Mouse (Mus musculus) kidney, postnatal 0 days (tissue): Measurements from ENCODE around the gene Phkg2. TPM values are rescaled to one million over a fixed set of nuclear protein-coding genes. Genes with fewer than 3 reads are reported as not detected.
A peak's percentile ranks its signal among the peaks of the same experiment; 100 is the strongest.

ENCODE experiments used
- ATAC-seq: fragments of 200-750 bp; cut with Nextera tagmentation; replicated peaks from 2 replicates; pipeline ENCODE4 v1.8.0; 2017; ENCODE audit warnings: low read depth, moderate number of reproducible peaks, moderate TSS enrichment, moderate library complexity; ENCODE audit not compliant: low FRiP score
- DNase-seq: peaks from one replicate; pipeline ENCODE4 v3.0.0-alpha.2; 2016; ENCODE audit warnings: low spot score
- H3K27ac ChIP-seq: fragments of 300-500 bp; sonication (generic); 2 replicates; pipeline ENCODE4 v1.5.1; 2014; ENCODE audit warnings: mild to moderate bottlenecking
- H3K27me3 ChIP-seq: fragments of 300-500 bp; sonication (generic); 2 replicates; pipeline ENCODE4 v1.6.1; 2014; ENCODE audit warnings: low read length, mixed read lengths; ENCODE audit not compliant: insufficient read depth
- H3K36me3 ChIP-seq: fragments of 300-500 bp; sonication (generic); 2 replicates; pipeline ENCODE4 v1.6.1; 2014; ENCODE audit warnings: low read length, mixed read lengths; ENCODE audit not compliant: insufficient read depth
- H3K4me1 ChIP-seq: fragments of 300-500 bp; sonication (generic); replicated peaks from 2 replicates; pipeline ENCODE4 v1.6.1; 2014; ENCODE audit warnings: antibody characterized with exemption, low read length, mixed read lengths; ENCODE audit not compliant: insufficient read depth
- H3K4me2 ChIP-seq: fragments of 300-500 bp; sonication (generic); 2 replicates; pipeline ENCODE4 v1.6.1; 2014; ENCODE audit warnings: mild to moderate bottlenecking, low read length, moderate library complexity, mixed read lengths
- H3K4me3 ChIP-seq: fragments of 300-500 bp; sonication (generic); replicated peaks from 2 replicates; pipeline ENCODE4 v1.5.1; 2014; ENCODE audit warnings: low read depth, low read length
- H3K9ac ChIP-seq: fragments of 300-500 bp; sonication (generic); 2 replicates; pipeline ENCODE4 v1.6.1; 2014; ENCODE audit warnings: low read depth, low read length
- H3K9me3 ChIP-seq: fragments of 300-500 bp; sonication (generic); replicated peaks from 2 replicates; pipeline ENCODE4 v1.6.1; 2016; ENCODE audit warnings: low read length, inconsistent platforms, mixed read lengths
- CTCF ChIP-seq: IDR thresholded peaks from 2 replicates; pipeline ENCODE4 v1.5.1; 2016; ENCODE audit warnings: antibody characterized with exemption, low read depth, mild to moderate bottlenecking, moderate library complexity
- WGBS: fragments of 180-500 bp; shearing (Covaris S2); extraction: QIAGEN DNeasy Blood & Tissue Kit; methylation state at CpG from one replicate; pipeline ENCODE4 v1.1.7; 2014; 5-methylcytosine and 5-hydroxymethylcytosine counted together
- polyA plus RNA-seq: library from polyadenylated mRNA; unstranded; fragments of >200 nt; fragmentation: Nextera tagmentation; extraction: Ambion mirVana; gene quantifications from 2 replicates; pipeline ENCODE4 v1.2.1, GENCODE M21; 2015

The Phkg2 gene
- polyA plus RNA-seq, 1 experiment from 2014 or later: 28.8 TPM

DNA sequence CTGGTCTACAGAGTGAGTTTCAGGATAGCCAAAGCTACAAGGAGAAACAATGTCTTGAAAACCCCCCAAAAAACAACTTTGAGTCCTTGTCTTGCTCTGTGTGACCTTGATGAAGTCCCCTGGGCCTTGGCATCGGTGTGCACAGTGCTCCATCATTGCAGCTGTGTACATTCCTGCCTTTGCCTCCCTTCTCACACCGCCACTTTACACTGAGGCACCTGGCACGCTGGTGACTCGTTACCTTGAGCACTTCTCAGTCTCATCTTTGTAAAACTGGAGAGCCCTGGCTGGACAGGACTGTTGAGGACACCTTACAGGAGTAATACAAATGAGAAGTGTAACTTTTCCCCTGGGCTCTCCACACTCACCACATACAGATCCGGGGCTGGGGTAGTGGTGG is 14.1 kb downstream of the Phkg2 start:
- no peak for TF ChIP-seq CTCF
- peaks cover 5% of the 10 kb centered on the region; the same call in 1 of the 2 replicates for H3K4me1 ChIP-seq
- H3K4me3 ChIP-seq: peak overlapping the region; percentile 82; the same call in 1 of the 2 replicates
- H3K9ac ChIP-seq: peak overlapping the region; percentile 43; the same call in 1 of the 2 replicates
- no peaks in the 10 kb centered on the region for H3K9me3 ChIP-seq
- H3K36me3 ChIP-seq: peaks cover 36% of the 10 kb centered on the region
- H3K27me3 ChIP-seq: no peaks in the 10 kb centered on the region
- WGBS: 52% methylated on average over 5 of the region's 5 CpGs
- H3K27ac ChIP-seq: no peak overlapping the region
- ATAC-seq (no peak), DNase-seq (no peak)
- H3K4me2 ChIP-seq: peak overlapping the region; percentile 85

GRCm38 (mm10) chr7:127588011-127588871 is 15.1 kb downstream of the Phkg2 start, which contains the start of the genes Ccdc189 and Rnf40:
Gene Ccdc189, minus strand, starts transcription at chr7:127588595.
Gene Rnf40, plus strand, starts transcription at chr7:127588767.
- WGBS: under 1% methylated on average over 50 of the region's 50 CpGs
- H3K9ac ChIP-seq: peak within 1 kb of the TSS; percentile 82

DNA sequence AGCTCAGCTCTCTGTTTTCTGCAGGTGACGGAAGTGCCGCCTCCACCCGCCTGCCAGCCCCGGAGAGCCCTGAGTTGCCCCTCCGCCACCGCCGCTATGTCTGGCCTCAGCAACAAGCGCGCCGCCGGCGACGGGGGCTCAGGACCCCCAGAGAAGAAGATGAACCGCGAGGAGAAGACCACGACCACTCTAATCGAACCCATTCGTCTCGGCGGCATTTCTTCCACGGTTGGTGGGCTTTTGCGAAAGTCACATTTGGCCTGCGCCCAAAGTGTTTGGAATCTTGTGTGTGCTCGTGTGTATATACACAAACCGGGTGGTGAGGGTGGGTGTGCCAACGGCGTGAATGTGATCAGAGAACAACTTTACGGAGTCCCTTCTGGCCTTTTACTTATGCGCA is 15.8 kb downstream of the Phkg2 start:
- Histone ChIP-seq H3K4me3 (peak overlapping the region; percentile 82), H3K27ac (peak overlapping the region; percentile 67; the same call in 1 of the 2 replicates), H3K36me3 (peaks cover 36% of the 10 kb centered on the region), H3K4me2 (peak overlapping the region; percentile 79), H3K4me1 (peaks cover 5% of the 10 kb centered on the region; the same call in 1 of the 2 replicates), H3K9me3 (no peaks in the 10 kb centered on the region), H3K27me3 (no peaks in the 10 kb centered on the region), H3K9ac (peak overlapping the region; percentile 82)
- ATAC-seq (no peak), DNase-seq (no peak)
- no peak for TF ChIP-seq CTCF
- WGBS: 5% methylated on average over 29 of the region's 29 CpGs

More at GRCm38 (mm10) chr7:127588011-127588871, 15.1 kb downstream of the Phkg2 start, which contains the start of the genes Ccdc189 and Rnf40:
- no peaks in the 10 kb centered on the region for H3K9me3 ChIP-seq
- H3K4me1 ChIP-seq: peaks cover 5% of the 10 kb centered on the region; the same call in 1 of the 2 replicates
- peak within 1 kb of the TSS; percentile 82 for H3K4me3 ChIP-seq
- peak; percentile 97 for ATAC-seq
- peak; percentile 100 for DNase-seq
- peak within 1 kb of the TSS; percentile 85 for H3K4me2 ChIP-seq
- peaks cover 36% of the 10 kb centered on the region for H3K36me3 ChIP-seq
- no peaks in the 10 kb centered on the region for H3K27me3 ChIP-seq
- H3K27ac ChIP-seq: peak within 1 kb of the TSS; percentile 72
- TF ChIP-seq CTCF: peak; percentile 2; the same call in 1 of the 2 replicates

DNA sequence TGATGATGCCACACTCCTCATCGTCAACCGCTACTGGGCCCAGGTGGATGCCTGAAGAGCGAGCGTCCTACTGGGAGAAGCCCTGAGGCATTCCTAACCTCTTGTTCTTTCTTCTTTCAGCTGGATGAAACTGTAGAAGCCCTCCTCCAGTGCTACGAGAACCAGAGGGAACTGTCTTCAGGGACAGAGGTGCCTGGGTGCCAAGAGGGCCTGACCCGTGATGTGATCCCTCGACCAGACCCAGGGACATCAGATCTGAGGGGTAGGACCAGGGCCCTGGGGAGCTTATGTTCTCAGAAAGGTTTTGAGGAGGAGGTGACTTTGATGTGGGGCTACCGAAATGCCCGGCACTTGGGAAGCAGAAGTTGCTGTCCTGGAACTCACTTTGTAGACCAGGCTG is 16.5 kb downstream of the Phkg2 start:
- no peak for ATAC-seq
- 77% methylated on average over 9 of the region's 9 CpGs for WGBS
- Histone ChIP-seq H3K27me3 (no peaks in the 10 kb centered on the region), H3K4me3 (peak overlapping the region; percentile 82), H3K9ac (0 out of 2 replicates have a peak overlapping the region, but pooled peaks have one; percentile 82), H3K4me2 (peak overlapping the region; percentile 79), H3K4me1 (peaks cover 5% of the 10 kb centered on the region; the same call in 1 of the 2 replicates), H3K36me3 (peaks cover 42% of the 10 kb centered on the region), H3K27ac (no peak overlapping the region), H3K9me3 (no peaks in the 10 kb centered on the region)
- no peak for TF ChIP-seq CTCF
- DNase-seq: no peak

DNA sequence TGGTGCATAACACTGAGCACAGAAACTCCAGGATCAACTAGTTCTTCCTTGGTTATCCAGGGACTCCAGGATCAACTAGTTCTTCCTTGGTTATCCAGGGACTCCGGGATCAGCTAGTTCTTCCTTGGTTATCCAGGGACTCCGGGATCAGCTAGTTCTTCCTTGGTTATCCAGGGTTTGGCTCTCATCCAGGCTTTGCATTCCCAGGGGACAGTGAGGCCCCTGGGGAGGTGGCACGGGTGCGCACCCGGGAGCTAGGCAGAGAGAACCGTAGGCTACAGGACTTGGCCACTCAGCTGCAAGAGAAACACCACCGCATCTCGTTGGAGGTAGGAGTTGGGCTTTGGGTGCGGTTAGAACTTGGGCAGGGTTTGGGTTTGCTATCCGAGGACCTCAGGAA is 18.0 kb downstream of the Phkg2 start:
- no peak for DNase-seq
- Histone ChIP-seq H3K4me1 (peaks cover 5% of the 10 kb centered on the region; the same call in 1 of the 2 replicates), H3K4me3 (no peak overlapping the region), H3K36me3 (peaks cover 57% of the 10 kb centered on the region), H3K9me3 (no peaks in the 10 kb centered on the region), H3K4me2 (no peak overlapping the region), H3K27ac (no peak overlapping the region), H3K9ac (no peak overlapping the region), H3K27me3 (no peaks in the 10 kb centered on the region)
- no peak for ATAC-seq
- 91% methylated on average over 10 of the region's 10 CpGs for WGBS
- TF ChIP-seq CTCF: no peak

DNA sequence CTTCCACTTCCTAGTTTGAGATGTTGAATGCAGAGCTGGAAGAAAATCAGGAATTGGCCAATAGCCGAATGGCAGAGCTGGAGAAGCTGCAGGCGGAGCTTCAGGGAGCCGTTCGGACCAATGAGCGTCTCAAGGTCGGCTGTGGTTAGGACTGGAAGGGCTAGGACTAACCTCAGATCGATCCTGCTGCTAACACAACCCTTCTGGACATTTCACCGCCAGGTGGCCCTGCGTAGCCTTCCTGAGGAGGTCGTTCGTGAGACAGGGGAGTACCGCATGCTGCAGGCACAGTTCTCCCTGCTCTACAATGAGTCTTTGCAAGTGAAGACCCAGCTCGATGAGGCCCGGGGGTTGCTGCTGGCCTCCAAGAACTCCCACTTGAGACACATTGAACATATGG is 19.4 kb downstream of the Phkg2 start:
- DNase-seq (no peak), ATAC-seq (no peak)
- Histone ChIP-seq H3K9me3 (no peaks in the 10 kb centered on the region), H3K4me2 (no peak overlapping the region), H3K27ac (no peak overlapping the region), H3K4me1 (peaks cover 5% of the 10 kb centered on the region; the same call in 1 of the 2 replicates), H3K9ac (no peak overlapping the region), H3K4me3 (no peak overlapping the region), H3K27me3 (no peaks in the 10 kb centered on the region), H3K36me3 (peaks cover 71% of the 10 kb centered on the region)
- WGBS: 89% methylated on average over 14 of the region's 14 CpGs
- TF ChIP-seq CTCF: no peak
